Mouse (Mus musculus) intestine, embryonic 16.5 days (tissue): ENCODE measurements around the gene Cmya5. TPM values are rescaled to one million over a fixed set of nuclear protein-coding genes. Genes with fewer than 3 reads are reported as not detected.

Experiments
- polyA plus RNA-seq: library from polyadenylated mRNA; unstranded; fragments of >200 nt; fragmentation: Nextera tagmentation; extraction: Ambion mirVana; gene quantifications from 2 replicates; pipeline ENCODE4 v1.2.1, GENCODE M21; 2015

The Cmya5 gene
- polyA plus RNA-seq, 1 experiment from 2014 or later = 0.05 TPM

Other genes with a start within 250 kb of the Cmya5 start
- 49.3 and 50.3 TPM in 2 replicates for gene Tent2, start 47.7 kb upstream of the Cmya5 start, polyA plus RNA-seq
- gene Homer1, start 154.9 kb upstream of the Cmya5 start, polyA plus RNA-seq = 2.7 and 3.0 TPM in 2 replicates